Mouse (Mus musculus): ENCODE measurements at regions not wholly inside any gene's neighbourhood (a gene's known extent, or its start where the extent isn't known, plus 50 kb on each side); places are given as distances from the start of the nearest gene placed in this dataset.

GRCm38 (mm10) chr13:42459892-42460291 is 158.6 kb downstream of the Edn1 start:
- TF ChIP-seq POLR2A (IDR thresholded peaks at IDR 0.05; ENCODE audit: borderline replicate concordance, control insufficient read depth, low read depth, low read length) (no peak), CTCF (IDR thresholded peaks at IDR 0.05; ENCODE audit: control insufficient read depth, insufficient read depth, low read length) (no peak)
- 76% methylated on average over 3 of the region's 3 CpGs for WGBS
- H3K27ac ChIP-seq (ENCODE audit: control insufficient read depth, insufficient read depth, low read depth, low read length, poor library complexity) = no peak overlapping the region
- no peak overlapping the region for H3K4me3 ChIP-seq (replicated peaks; ENCODE audit: control insufficient read depth, low read depth, low read length)
- H3K4me1 ChIP-seq (ENCODE audit: control insufficient read depth, insufficient read depth, low read length) = no peaks in the 10 kb centered on the region

GRCm38 (mm10) chr13:42478825-42479224 is 177.5 kb downstream of the Edn1 start:
- no peaks in the 10 kb centered on the region for H3K4me1 ChIP-seq (ENCODE audit: control insufficient read depth, insufficient read depth, low read length)
- 79% methylated on average over 3 of the region's 3 CpGs for WGBS
- TF ChIP-seq CTCF (IDR thresholded peaks at IDR 0.05; ENCODE audit: control insufficient read depth, insufficient read depth, low read length) (no peak), POLR2A (IDR thresholded peaks at IDR 0.05; ENCODE audit: borderline replicate concordance, control insufficient read depth, low read depth, low read length) (no peak)
- H3K27ac ChIP-seq (ENCODE audit: control insufficient read depth, insufficient read depth, low read depth, low read length, poor library complexity) = no peak overlapping the region
- no peak overlapping the region for H3K4me3 ChIP-seq (replicated peaks; ENCODE audit: control insufficient read depth, low read depth, low read length)

DNA sequence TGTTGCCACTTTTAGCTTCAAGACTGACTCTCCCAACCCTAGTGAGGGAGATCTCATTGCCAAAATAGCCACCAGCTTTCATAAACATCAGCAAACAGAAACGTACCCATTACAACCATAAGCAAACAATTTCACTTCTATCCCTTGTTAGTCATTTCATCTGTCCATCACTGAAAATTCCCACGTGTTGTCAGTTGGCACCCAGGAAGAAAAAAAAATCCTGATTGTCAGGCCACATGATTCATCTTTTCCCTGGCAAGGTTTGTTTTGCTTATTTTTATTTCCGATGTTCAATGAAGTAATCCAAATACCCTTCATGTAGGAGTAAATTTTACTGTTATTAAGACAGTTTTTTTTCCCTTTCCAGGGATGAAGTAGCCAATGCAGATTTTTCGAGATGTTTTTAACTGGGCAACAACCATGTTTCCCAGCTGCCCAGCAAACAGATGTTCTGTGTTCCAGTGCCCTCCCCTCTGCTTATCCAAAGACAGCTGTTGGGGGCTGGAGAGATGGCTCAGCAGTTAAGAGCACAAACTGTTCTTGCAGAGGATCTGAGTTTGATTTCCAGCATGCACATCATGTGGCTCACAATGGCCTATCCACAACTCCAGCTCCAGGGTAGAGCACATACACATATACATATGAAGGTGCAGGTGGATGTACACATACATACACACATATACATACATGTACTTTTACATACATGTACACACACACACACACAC is 189.3 kb upstream of the Phactr1 start:
- H3K4me3 ChIP-seq (replicated peaks; ENCODE audit: control insufficient read depth, low read depth, low read length) = no peak overlapping the region
- H3K27ac ChIP-seq (ENCODE audit: control insufficient read depth, insufficient read depth, low read depth, low read length, poor library complexity) = no peak overlapping the region
- WGBS = 77% methylated on average over 4 of the region's 4 CpGs
- TF ChIP-seq CTCF (IDR thresholded peaks at IDR 0.05; ENCODE audit: control insufficient read depth, insufficient read depth, low read length) (no peak), POLR2A (IDR thresholded peaks at IDR 0.05; ENCODE audit: borderline replicate concordance, control insufficient read depth, low read depth, low read length) (no peak)
- H3K4me1 ChIP-seq (ENCODE audit: control insufficient read depth, insufficient read depth, low read length) = no peaks in the 10 kb centered on the region

DNA sequence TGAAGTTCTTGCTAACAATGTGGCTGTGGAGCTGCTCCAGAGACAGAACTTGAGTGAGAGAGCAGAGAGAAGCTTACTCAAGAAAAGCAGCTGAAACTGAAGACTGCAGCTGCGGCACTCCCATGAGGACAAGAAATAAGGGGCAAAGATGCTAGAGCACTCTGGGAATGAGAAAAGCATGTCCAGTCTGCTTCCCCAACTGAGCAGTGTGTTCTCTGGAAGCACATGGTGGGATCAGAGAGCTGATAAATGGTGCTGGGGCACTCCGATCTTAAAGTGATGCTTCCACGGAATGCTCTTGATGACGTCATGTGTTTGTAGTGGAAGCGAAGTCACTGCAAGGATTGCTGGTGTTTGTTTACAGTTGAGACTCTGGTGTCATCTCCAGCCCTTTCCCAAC is 186.1 kb upstream of the Phactr1 start:
- WGBS = 81% methylated on average over 5 of the region's 5 CpGs
- no peak for TF ChIP-seq CTCF (IDR thresholded peaks at IDR 0.05; ENCODE audit: control insufficient read depth, insufficient read depth, low read length)
- no peak for TF ChIP-seq POLR2A (IDR thresholded peaks at IDR 0.05; ENCODE audit: borderline replicate concordance, control insufficient read depth, low read depth, low read length)
- Histone ChIP-seq H3K27ac (ENCODE audit: control insufficient read depth, insufficient read depth, low read depth, low read length, poor library complexity) (no peak overlapping the region), H3K4me3 (replicated peaks; ENCODE audit: control insufficient read depth, low read depth, low read length) (no peak overlapping the region), H3K4me1 (ENCODE audit: control insufficient read depth, insufficient read depth, low read length) (no peaks in the 10 kb centered on the region)

DNA sequence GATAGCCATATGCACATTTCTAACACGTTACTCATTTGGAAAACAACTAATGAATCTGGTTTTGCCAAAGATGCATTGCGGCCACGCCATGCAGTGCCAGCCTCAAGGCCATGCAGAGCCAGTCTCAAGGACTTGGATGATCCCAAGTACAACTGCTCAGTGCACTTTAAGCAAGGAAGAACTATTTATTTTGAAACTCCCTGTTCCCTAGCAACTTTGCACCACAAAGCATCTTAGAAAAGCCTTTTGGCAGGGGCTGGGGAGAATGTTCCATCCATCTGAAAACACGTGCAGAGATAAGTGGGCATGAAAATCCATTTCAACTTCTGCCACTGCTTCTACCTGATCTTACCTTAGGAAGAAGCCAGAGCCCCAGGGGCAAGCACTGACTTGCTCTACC is 182.1 kb upstream of the Phactr1 start:
- no peak for TF ChIP-seq CTCF (IDR thresholded peaks at IDR 0.05; ENCODE audit: control insufficient read depth, insufficient read depth, low read length)
- 76% methylated on average over 4 of the region's 4 CpGs for WGBS
- Histone ChIP-seq H3K4me1 (ENCODE audit: control insufficient read depth, insufficient read depth, low read length) (no peaks in the 10 kb centered on the region), H3K4me3 (replicated peaks; ENCODE audit: control insufficient read depth, low read depth, low read length) (no peak overlapping the region), H3K27ac (ENCODE audit: control insufficient read depth, insufficient read depth, low read depth, low read length, poor library complexity) (no peak overlapping the region)

DNA sequence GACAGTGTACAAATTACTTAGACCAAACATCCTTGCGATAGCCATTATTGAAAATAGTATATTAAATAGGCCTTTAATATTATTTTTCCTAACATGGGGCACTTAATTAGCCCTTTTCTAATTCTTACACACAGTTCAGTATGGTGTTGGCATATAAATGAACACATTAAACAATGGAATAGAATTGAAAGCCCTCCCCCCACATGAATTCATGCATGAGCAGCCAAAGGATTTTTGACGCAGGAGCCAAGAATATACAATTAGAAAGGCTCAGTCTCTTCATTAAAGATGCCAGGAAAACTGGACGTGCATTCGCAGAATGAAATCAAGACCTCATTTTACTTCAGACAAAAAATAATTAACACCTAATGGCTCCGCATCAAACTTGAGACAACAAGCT is 172.9 kb upstream of the Phactr1 start:
- Histone ChIP-seq H3K4me3 (replicated peaks; ENCODE audit: control insufficient read depth, low read depth, low read length) (no peak overlapping the region), H3K4me1 (ENCODE audit: control insufficient read depth, insufficient read depth, low read length) (no peaks in the 10 kb centered on the region), H3K27ac (ENCODE audit: control insufficient read depth, insufficient read depth, low read depth, low read length, poor library complexity) (no peak overlapping the region)
- 81% methylated on average over 5 of the region's 5 CpGs for WGBS
- TF ChIP-seq POLR2A (IDR thresholded peaks at IDR 0.05; ENCODE audit: borderline replicate concordance, control insufficient read depth, low read depth, low read length) (no peak), CTCF (IDR thresholded peaks at IDR 0.05; ENCODE audit: control insufficient read depth, insufficient read depth, low read length) (no peak)

DNA sequence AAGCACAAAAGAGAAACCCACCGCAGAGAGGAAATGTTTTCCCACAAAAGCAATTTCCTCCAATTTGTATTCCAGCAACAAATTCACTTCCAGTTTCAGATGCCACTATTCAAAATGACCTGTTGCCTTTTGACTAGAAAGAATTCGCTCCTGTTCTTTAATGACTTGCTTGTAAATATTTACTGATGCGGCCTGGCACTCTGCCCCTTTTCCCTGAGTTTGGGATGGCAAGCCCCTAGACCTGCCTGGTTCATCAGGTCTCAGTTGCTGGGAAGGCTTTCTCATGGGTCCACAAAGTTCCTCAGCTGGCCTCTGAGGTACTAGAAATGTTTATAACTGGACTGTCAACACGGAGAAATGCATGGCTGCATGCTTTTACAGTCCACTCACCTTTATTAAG is 161.7 kb upstream of the Phactr1 start:
- no peak overlapping the region for H3K27ac ChIP-seq (ENCODE audit: control insufficient read depth, insufficient read depth, low read depth, low read length, poor library complexity)
- H3K4me3 ChIP-seq (replicated peaks; ENCODE audit: control insufficient read depth, low read depth, low read length) = no peak overlapping the region
- 50% methylated on average over 4 of the region's 4 CpGs for WGBS
- H3K4me1 ChIP-seq (ENCODE audit: control insufficient read depth, insufficient read depth, low read length) = no peaks in the 10 kb centered on the region
- TF ChIP-seq POLR2A (IDR thresholded peaks at IDR 0.05; ENCODE audit: borderline replicate concordance, control insufficient read depth, low read depth, low read length) = no peak

- Histone ChIP-seq H3K27ac (ENCODE audit: control insufficient read depth, insufficient read depth, low read depth, low read length, poor library complexity) (no peak overlapping the region), H3K4me1 (ENCODE audit: control insufficient read depth, insufficient read depth, low read length) (no peaks in the 10 kb centered on the region), H3K4me3 (replicated peaks; ENCODE audit: control insufficient read depth, low read depth, low read length) (no peak overlapping the region)
- no peak for TF ChIP-seq POLR2A (IDR thresholded peaks at IDR 0.05; ENCODE audit: borderline replicate concordance, control insufficient read depth, low read depth, low read length)
- TF ChIP-seq CTCF (IDR thresholded peaks at IDR 0.05; ENCODE audit: control insufficient read depth, insufficient read depth, low read length) = no peak
Observed at GRCm38 (mm10) chr13:42522553-42522952, 157.9 kb upstream of the Phactr1 start.

GRCm38 (mm10) chr13:42526163-42526562 is 154.3 kb upstream of the Phactr1 start:
- no peak for TF ChIP-seq CTCF (IDR thresholded peaks at IDR 0.05; ENCODE audit: control insufficient read depth, insufficient read depth, low read length)
- no peak for TF ChIP-seq POLR2A (IDR thresholded peaks at IDR 0.05; ENCODE audit: borderline replicate concordance, control insufficient read depth, low read depth, low read length)

More at GRCm38 (mm10) chr13:42526163-42526562, 154.3 kb upstream of the Phactr1 start:
- Histone ChIP-seq H3K27ac (ENCODE audit: control insufficient read depth, insufficient read depth, low read depth, low read length, poor library complexity) (no peak overlapping the region), H3K4me3 (replicated peaks; ENCODE audit: control insufficient read depth, low read depth, low read length) (no peak overlapping the region), H3K4me1 (ENCODE audit: control insufficient read depth, insufficient read depth, low read length) (no peaks in the 10 kb centered on the region)
- whole genome bisulfite sequencing = 56% methylated on average over 4 of the region's 4 CpGs
